Mouse (Mus musculus): ENCODE measurements around the gene Rac1.

DNA sequence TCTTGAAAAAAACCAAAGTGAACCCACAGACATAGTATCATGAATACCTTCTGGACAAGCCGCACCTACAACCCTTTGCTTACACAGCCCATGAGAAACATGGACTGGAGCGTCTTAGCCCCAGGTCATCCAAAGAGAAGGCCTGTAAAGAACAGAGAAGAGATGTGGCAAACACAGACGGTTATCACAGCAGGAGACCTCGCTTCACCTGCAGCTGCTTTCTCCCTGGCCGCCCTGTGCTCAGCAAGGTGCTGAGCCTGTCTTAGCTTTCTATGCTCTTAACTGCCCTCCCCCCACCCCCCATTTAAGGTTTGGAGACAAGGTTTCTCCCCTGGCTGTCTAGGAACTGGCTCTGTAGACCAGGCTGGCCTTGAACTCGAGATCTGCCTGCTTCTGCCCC, 27.4 kb upstream of the Rac1 start:
- TF ChIP-seq USF1 (IDR thresholded peaks at IDR 0.05; ENCODE audit: low read depth) (no peak), POLR2A (IDR thresholded peaks at IDR 0.05; ENCODE audit: insufficient read length, low read depth) (no peak), MAX (IDR thresholded peaks at IDR 0.05; ENCODE audit: low read depth) (no peak), MYOD1 (IDR thresholded peaks at IDR 0.05; ENCODE audit: control insufficient read depth in 1 of 3, insufficient read length in 2 of 3, low read depth in 2 of 3) (no peak), CEBPB (IDR thresholded peaks at IDR 0.05; ENCODE audit: insufficient read depth, poor library complexity, severe bottlenecking) (no peak), REST (IDR thresholded peaks at IDR 0.05; ENCODE audit: insufficient read depth, insufficient read length) (no peak), POLR2AphosphoS2 (IDR thresholded peaks at IDR 0.05; ENCODE audit: insufficient read length, low read depth) (no peak), TCF12 (IDR thresholded peaks at IDR 0.05; ENCODE audit: insufficient read depth, poor library complexity, severe bottlenecking) (no peak)
